Mouse (Mus musculus): ENCODE data around the gene Kdm2a. TPM values are rescaled to one million over a fixed set of nuclear protein-coding genes. Genes with fewer than 3 reads are reported as not detected.

The Kdm2a gene
- total and polyA plus RNA-seq, 3 experiments: 20.3 to 55.9 TPM; not detected in 1

GRCm38 (mm10) chr19:4384322-4384721, 13.8 kb downstream of the Kdm2a start:
- no peak overlapping the region for H3K4me3 ChIP-seq (ENCODE audit: control insufficient read depth in 1 of 2, insufficient read depth in 1 of 2, low read depth in 2 of 2, low read length in 2 of 2)
- peaks cover 0 to 11% of the 10 kb centered on the region in 2 experiments; a peak in 2 of 4 replicates for H3K4me1 ChIP-seq (ENCODE audit: control insufficient read depth in 1 of 2, insufficient read depth in 2 of 2, low read length in 2 of 2)
- H3K27me3 ChIP-seq (ENCODE audit: control insufficient read depth in 1 of 2, insufficient read depth in 2 of 2, low read length in 2 of 2): no peaks in the 10 kb centered on the region
- H3K27ac ChIP-seq (ENCODE audit: control insufficient read depth, low read depth, low read length): no peak overlapping the region
- peaks cover 28 to 39% of the 10 kb centered on the region in 2 experiments for H3K36me3 ChIP-seq (ENCODE audit: control insufficient read depth in 1 of 2, insufficient read depth in 2 of 2, low read length in 2 of 2)
- peaks cover 26% of the 10 kb centered on the region for H3K79me2 ChIP-seq (ENCODE audit: control insufficient read depth, insufficient read depth, low read length, poor library complexity)
- peak; percentile 11 to 40 (median 39); a peak in 4 of 6 replicates for TF ChIP-seq CTCF (IDR thresholded peaks at IDR 0.05 in 2 of 3, conservative IDR thresholded peaks at IDR 0.05 in 1 of 3; ENCODE audit: control insufficient read depth in 1 of 3, insufficient read depth in 1 of 3, low read depth in 2 of 3, low read length in 3 of 3, poor library complexity in 1 of 3, severe bottlenecking in 1 of 3)
- TF ChIP-seq POLR2A (IDR thresholded peaks at IDR 0.05; ENCODE audit: control insufficient read depth in 1 of 2, insufficient read depth in 1 of 2, low read depth in 1 of 2, low read length in 2 of 2, poor library complexity in 1 of 2): no peak
- no peaks in the 10 kb centered on the region for H3K9me3 ChIP-seq (replicated peaks; ENCODE audit: insufficient read depth, low read length)
- no peak overlapping the region for H3K9ac ChIP-seq (ENCODE audit: control insufficient read depth, low read depth, low read length, poor library complexity, severe bottlenecking)
- DNase-seq (ENCODE audit: low read depth, low spot score): peak; percentile 43

DNA sequence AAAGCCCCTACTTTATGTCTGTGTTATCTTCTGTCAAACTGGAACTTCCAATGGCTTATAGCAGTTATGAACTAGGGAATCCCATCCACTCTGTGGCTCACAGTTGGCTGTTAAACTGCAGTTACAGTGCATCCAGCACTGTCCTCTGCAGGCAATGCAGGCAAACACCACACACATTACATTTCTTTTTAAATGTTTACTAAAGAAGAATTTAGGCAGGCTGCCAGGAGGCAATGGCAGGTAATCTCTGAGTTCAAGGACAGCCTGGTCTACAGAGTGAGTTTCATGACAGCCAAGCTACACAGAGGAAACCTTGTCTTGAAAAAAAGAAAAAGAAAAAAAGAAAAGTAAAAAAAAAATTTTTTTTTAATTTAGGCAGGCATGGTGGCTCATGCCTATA, 14.8 kb downstream of the Kdm2a start:
- Histone ChIP-seq H3K9me3 (replicated peaks; ENCODE audit: insufficient read depth, low read length) (no peaks in the 10 kb centered on the region), H3K9ac (ENCODE audit: control insufficient read depth, low read depth, low read length, poor library complexity, severe bottlenecking) (no peak overlapping the region), H3K27ac (ENCODE audit: control insufficient read depth, low read depth, low read length) (no peak overlapping the region), H3K36me3 (ENCODE audit: control insufficient read depth in 1 of 2, insufficient read depth in 2 of 2, low read length in 2 of 2) (peaks cover 24 to 33% of the 10 kb centered on the region in 2 experiments), H3K79me2 (ENCODE audit: control insufficient read depth, insufficient read depth, low read length, poor library complexity) (peaks cover 25% of the 10 kb centered on the region), H3K4me3 (ENCODE audit: control insufficient read depth in 1 of 2, insufficient read depth in 1 of 2, low read depth in 2 of 2, low read length in 2 of 2) (no peak overlapping the region), H3K27me3 (ENCODE audit: control insufficient read depth in 1 of 2, insufficient read depth in 2 of 2, low read length in 2 of 2) (no peaks in the 10 kb centered on the region), H3K4me1 (ENCODE audit: control insufficient read depth in 1 of 2, insufficient read depth in 2 of 2, low read length in 2 of 2) (peaks cover 0 to 11% of the 10 kb centered on the region in 2 experiments; a peak in 2 of 4 replicates)
- TF ChIP-seq EP300 (IDR thresholded peaks at IDR 0.05; ENCODE audit: low read depth in 1 of 2, low read length in 2 of 2) (no peak), ETS1 (IDR thresholded peaks at IDR 0.05; ENCODE audit: low read depth, low read length) (no peak), CTCF (IDR thresholded peaks at IDR 0.05 in 2 of 3, conservative IDR thresholded peaks at IDR 0.05 in 1 of 3; ENCODE audit: control insufficient read depth in 1 of 3, insufficient read depth in 1 of 3, low read depth in 2 of 3, low read length in 3 of 3, poor library complexity in 1 of 3, severe bottlenecking in 1 of 3) (no peak), RCOR1 (IDR thresholded peaks at IDR 0.05; ENCODE audit: low read depth, low read length) (no peak), NELFE (IDR thresholded peaks at IDR 0.05; ENCODE audit: low read depth, low read length) (no peak), JUND (IDR thresholded peaks at IDR 0.05; ENCODE audit: low read depth, low read length) (no peak), POLR2AphosphoS2 (IDR thresholded peaks at IDR 0.05; ENCODE audit: low read length) (no peak), SMC3 (IDR thresholded peaks at IDR 0.05; ENCODE audit: low read depth, low read length) (no peak), SIN3A (IDR thresholded peaks at IDR 0.05; ENCODE audit: low read length) (no peak), USF1 (IDR thresholded peaks at IDR 0.05; ENCODE audit: low read depth, low read length) (no peak), BHLHE40 (IDR thresholded peaks at IDR 0.05; ENCODE audit: borderline replicate concordance, low read depth, low read length) (no peak), ZKSCAN1 (IDR thresholded peaks at IDR 0.05; ENCODE audit: low read depth, low read length) (no peak), MYB (IDR thresholded peaks at IDR 0.05; ENCODE audit: low read depth, low read length) (no peak), GATA1 (IDR thresholded peaks at IDR 0.05; ENCODE audit: low read depth, low read length) (no peak), MYC (IDR thresholded peaks at IDR 0.05; ENCODE audit: low read depth, low read length) (no peak), MXI1 (IDR thresholded peaks at IDR 0.05; ENCODE audit: low read depth, low read length) (no peak), GABPA (IDR thresholded peaks at IDR 0.05; ENCODE audit: low read depth, low read length) (no peak), POLR2AphosphoS5 (IDR thresholded peaks at IDR 0.05; ENCODE audit: borderline replicate concordance, low read depth, low read length) (no peak), TBP (IDR thresholded peaks at IDR 0.05; ENCODE audit: low read depth, low read length) (no peak)
- DNase-seq (ENCODE audit: low read depth, low spot score): no peak

Measured in MEL (cell line).